Mouse (Mus musculus) urinary bladder, postnatal 10 days (tissue): Measurements from ENCODE around the gene Flcn.
A peak's percentile ranks its signal among the peaks of the same experiment; 100 is the strongest.

Source experiments
- DNase-seq: peaks from one replicate; pipeline ENCODE4 v3.0.0; 2022; ENCODE audit warnings: low spot score

The Flcn gene

DNA sequence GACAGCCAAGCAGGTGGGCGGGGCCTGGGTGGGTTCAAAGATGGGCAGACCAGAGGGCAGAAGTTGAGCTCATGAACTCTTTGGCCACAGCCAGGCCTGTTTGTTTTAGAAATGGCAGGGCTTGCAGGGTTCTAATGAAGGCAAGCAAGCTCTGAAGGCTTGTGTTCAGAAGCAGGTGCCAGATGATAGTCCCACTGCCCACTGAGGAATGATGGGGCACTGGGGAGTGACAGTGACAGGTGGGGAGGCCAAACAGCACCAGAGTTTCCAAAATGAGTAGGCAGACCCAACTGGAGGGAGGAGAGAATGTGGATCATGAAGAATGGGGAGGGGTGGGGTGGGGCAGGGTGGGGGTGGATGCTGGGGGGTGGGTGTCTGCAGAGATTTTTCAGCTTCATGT is 4.6 kb downstream of the Flcn start:
- DNase-seq = no peak

DNA sequence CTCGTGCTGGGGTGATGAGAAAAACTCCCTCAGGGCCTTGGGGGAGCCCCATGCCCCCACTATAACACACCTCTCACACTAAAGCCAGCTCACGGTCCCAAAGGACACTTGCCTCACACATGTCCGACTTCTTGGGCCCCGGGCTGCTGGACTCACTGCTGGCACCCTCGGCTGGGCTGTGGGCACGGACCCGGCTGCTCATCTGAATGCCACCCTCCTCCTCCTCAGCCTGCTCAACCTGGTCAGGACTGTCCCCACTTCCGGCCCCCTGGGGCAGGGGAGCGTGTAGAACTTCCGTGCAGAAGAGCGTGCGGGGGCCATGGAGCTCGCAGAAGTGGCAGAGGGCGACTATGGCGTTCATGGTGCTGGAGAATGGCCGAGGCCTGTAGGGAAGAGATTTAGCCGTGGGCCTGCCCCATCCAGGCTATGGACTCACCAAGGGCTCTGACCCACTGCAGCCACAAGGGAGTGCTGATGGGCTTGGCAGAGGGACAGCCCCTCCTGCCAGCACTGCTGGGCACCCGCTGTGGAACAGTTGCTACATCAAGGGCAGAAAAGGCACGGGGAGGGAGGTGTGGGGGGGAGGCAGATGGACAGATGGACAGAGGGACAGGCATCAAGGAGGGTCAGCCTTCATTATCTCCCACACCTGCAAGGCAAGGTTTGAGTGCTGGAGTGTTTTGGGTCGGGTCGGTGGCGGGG is 5.3 kb downstream of the Flcn start:
- no peak for DNase-seq

DNA sequence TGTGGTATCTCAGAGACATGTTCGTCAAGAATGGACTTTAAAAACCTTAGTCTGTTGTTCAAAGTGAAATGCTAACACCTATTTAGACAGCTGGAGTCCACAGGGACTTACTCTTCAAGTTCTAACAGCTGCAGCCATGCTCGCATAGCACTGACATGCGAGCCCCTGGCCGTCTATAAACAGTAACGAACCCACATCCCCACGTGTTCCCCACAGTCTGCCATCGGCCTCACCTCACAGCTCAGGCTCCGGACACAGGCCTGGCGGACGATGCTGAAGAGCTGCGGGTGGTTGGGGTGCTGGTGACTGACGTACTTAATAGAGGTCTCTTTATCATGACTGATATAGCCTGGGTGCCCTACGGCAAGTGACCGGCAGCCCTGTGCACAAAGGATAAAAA is 6.3 kb downstream of the Flcn start:
- no peak for DNase-seq

DNA sequence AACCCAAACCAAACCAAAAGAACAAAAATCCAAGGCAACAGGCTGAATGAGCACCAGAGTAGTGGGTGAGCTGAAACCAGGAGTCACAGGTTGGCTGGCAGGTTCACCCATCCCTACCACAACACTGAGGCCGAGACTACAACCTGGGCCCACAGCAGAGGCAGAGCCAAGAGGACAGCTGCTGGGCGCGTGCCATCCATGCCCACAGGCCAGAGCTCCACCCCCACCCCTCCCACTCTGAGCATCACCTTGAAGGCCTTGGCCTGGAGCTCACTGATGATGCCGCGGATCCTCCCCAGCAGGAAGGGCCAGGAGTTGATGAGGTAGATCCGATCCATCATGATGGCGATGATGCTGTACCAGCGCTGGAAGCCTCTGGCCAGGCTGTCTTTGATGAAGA is 7.9 kb downstream of the Flcn start:
- no peak for DNase-seq

DNA sequence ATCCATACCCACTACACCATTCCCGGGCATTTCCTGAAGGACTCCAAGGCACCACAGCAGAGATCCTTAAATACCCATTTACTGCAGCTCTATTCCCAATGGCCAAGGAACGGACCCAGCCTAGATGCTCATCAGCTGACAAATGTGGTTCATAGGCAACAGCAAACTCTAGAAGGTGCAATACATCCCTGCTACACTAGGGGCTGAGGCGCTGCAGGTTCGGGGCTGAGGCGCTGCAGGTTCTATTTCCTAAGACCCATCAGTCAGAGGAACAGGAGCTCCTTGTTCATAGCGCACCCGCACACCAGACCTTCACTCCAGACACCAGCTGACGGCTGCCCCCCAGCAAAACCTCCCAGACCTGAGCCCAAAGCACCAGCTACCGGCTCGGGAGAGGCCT is 9.4 kb downstream of the Flcn start:
- DNase-seq = no peak

DNA sequence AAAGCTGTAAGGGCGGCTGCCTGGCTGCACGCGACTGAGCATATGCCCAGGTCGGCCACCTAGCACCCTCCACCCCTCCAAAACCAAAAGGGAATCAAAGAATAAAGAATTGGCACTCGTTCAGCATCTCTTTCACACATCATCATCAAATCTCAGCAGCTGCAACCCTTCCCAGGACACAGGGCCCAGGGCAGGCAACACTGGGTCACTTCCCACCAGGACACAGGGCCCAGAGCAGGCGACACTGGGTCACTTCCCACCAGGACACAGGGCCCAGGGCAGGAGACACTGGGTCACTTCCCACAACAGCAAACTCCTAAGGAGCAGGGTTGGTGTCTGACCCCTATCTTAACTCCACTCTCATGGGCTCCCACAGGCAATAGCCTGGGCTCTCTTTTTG is 16.4 kb downstream of the Flcn start:
- no peak for DNase-seq

DNA sequence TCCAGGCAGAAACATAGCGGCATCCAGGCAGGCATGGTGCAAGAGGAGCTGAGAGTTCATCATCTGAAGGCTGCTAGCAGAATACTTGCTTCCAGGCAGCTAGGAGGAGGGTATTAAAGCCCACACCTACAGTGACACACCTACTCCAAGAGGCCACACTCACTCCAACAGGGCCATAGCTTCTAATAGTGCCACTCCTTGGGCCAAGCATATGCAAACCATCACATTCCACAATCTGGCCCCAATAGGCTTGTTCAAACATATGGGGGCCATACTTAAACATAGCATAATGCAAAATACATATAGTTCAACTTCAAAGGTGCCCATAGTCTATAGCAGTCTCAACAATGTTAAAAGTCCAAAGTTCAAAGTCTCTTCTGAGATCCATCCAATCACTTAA is 20.5 kb downstream of the Flcn start:
- no peak for DNase-seq

DNA sequence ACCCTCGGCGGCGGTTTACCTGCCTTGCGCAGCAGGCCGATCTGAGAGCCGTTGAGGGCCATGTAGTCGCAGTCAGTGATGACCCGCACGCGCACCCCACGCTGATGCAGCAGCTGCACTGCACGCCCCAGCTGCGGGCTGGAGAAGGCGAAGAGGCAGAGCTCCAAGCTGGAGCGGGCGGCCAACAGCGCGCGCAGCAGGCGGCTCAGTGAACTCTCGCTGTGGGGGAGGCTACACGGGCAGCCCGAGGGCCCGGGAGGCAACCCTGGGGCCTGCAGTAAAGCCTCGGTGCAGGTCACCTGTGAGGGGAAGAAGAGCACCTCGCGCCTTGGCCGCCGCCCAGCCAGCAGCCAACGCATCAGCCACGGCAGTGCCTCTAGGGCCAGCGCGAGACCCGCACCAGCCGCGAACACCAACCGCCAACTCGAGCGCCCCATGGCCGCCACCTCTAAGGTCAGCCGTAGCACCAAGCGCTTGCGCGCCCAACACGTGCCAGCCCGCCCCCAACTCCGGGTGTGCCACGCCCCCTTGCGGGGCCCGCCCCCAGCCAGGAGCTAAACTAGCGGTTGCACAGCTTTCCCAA is 22.5 kb downstream of the Flcn start, which contains the start of gene Pld6:
Gene Pld6, minus strand, starts transcription at position 447 of the 583 bp plus-strand sequence.
- no peak for DNase-seq

DNA sequence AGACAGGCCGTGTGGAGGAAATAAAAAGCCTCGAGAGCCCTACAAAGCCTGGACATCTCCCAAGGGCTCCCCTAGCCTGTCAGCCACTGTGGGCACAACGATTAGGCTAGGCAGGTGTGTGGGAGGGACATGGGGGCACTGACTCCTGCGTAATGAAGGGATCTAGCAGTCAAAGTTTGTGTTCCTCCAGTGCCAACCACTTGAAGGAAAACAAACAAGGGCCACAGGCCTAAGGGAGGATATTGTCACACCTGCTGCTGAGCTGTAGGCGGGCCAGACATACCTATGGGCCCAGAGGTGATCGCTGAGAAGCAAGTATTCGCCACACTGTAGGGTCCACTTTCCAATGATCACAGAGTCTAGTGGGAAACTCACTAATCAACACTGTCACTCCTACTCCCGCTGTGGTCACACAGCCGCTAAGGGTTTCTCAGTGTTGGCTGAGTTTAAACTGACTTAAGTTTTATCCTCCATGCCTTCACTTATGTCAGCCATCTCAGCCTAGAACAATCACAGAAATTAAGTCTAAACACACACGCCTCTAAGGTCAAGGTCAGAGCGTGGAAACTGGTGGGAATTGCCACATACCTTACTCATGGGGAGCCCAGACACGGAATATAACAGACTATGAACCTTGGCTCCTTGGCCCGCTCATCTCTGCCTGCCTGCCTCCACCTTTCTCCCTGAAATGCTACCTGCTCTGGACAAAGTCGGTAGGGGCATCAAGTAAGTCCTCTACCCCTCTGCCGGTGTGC is 23.2 kb downstream of the Flcn start:
- DNase-seq = no peak

DNA sequence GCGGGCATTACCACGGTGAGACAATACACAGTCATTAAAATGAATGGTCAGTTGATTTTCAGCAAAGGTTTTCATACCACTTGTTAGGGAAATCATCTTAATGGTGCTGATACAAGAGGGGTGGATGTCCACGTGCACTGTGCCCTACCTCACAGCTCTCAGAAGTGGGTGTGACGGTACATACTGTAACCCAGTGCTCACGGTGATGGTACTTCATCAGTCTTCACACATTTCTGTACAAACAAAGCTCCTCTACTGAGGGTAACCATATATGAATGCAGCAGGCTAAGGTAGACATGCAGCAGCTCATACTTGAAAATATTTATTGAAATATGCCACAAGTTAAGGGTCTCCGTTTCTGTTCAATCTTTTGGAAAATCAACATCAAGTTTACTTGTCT is 26.2 kb downstream of the Flcn start:
- no peak for DNase-seq

DNA sequence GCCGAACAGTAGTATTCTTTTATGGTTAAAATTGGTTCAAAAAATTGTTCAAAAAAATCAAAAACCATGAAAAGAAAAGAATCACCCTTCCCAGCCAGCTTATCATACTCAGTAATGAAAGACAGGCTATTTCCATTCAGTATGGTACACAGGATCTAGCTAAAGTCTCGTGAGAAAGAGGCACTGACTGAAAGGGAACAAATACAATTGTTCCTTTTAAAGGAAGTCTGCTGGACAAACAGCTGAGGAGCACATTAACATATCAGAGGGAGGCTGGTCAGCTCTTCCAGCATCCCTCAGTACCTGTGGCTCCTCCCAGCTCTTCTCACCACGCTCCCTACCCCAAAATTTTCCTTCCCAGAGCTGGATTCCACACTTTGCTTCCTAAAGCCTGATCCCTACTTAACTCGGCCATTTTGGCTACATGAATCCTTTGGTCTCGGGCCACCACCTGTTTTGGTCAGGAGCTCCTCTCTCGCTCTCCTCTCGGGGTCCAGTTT is 27.7 kb downstream of the Flcn start:
- DNase-seq = no peak

DNA sequence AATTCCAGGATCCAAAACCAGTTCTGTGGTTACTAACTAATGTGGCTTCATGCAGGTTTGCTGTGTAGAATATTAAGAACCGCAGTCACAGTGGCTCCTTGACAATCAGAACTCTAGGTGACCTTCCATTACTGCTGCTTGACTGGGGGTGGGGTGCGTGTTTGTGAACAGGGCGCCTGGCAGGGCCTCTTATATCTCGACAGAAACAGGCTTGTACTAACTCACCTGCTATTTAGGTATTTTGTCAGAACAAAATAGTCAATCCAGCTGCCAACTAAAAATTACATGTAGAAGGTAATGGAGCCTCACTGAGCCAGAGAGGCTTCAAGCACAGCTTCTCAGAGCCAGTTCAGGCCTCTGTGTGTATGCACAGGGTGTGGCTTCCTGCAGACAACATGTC is 29.6 kb downstream of the Flcn start:
- DNase-seq = no peak

DNA sequence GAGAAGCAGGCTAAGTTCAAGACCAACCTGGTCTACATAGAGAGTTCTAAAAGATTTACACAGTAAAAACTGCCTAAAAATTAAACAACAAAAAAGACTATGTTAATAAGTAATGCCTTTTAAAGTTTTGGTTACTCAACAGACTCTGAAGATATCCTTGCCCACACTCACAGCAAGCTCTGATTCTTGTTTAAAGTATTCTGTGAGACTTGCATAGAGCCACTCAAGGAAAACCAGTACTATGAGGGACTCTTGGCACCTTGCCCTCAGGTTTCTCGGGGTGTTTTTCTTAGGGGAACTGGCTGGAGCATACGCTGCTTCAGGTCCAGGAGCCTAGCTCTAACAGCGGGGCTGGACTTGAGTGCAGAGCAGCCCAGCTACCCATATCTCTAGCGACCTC is 30.4 kb downstream of the Flcn start:
- DNase-seq = no peak

DNA sequence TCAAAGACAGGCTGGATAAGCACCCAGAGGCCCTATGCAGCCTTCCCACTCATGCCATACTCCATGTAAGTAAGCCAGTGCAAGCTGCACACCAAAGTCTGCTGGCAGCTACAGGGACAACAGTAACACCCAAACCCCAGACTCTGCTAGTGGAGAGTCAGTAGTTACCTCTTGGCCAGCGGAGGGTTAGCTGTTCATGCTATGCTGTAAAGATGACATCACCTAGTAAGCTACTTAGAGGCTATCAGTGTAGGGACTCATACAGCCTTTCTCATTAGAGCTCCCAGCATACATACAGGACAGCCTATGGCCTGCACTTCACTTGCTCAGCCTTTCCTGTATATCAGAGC is 31.0 kb downstream of the Flcn start:
- DNase-seq = no peak

DNA sequence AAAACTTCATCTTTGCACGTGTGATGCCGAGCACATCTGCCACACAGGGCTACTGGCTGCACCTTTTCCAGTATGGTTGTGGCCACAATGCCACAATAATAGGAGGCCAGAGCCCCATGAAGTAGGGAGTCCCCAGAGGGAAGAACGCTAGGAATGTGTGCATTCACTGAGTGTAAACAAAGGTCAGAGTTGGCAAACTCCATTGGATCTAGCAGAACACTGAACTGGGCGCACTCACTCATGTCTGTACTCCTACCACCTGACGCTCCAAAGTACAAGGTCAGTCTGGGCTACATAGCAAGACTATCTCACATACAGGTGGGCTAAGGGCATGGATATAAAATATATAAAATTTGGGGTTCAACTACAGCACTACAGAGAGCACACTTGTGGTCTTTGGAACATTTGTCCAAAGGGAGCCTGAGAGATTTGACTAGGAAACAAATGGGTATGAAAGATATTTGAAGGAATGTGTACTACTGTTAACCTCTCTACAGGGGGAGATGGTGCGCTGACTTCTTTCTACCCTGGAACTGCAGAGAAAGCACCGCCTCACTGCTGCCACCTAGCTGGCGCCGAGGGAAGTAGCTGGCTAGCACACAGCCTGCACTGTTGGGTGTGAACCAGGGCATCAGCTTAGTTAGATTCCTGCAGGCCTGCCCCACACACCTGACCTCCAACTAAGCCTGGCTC is 31.5 kb downstream of the Flcn start:
- peak; percentile 37 for DNase-seq

DNA sequence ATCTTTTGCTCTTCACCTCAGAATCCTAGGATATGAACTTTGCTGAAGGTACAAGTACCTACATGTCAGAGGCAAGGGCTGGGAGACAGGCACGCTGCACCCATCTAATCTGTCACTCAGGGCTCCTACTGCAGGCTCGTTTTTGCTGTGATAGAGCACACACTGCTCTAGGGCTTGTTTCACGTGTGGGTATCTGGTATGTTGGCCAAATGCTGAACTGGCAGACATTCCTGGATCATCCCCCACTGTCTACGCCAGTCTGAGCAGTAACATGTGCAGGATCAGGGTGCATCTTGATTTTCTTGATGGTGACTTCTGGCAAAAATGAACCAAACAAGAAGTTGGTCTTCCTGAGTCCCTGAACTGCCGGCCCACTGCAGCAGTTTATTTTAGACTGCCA is 32.6 kb downstream of the Flcn start:
- DNase-seq = no peak

DNA sequence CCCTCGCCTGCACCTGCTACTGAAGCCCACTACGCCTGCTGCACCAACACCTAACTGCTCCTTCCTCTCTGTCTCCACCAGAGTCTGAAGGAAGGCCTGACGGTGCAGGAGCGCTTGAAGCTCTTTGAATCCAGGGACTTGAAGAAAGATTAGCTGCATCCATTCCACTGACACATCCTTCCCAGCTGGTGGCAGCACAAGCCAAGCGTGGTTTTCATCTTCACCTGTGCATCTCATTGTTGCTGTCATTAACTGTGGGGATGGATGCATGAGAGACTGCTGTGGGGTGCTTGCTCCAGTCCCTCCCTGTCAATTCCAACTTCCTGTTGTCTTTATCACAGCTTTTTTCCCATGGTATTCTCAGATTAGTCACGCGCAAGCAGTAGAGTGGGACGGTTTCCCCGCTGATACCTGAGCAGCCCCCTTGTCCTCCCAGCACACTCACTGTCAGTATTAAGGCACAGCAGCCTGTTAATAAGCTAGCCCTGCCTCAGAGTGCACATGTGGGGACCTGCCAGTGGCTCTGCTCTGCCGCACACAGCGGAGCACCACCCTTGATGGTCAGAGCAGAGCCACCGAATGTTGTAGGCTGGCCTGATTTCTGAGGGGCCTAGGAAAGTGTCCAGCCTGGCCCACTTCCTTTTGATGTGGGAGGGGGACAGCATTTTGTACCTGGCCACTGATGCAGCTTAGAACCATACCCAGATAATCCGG is 34.2 kb downstream of the Flcn start:
- no peak for DNase-seq

DNA sequence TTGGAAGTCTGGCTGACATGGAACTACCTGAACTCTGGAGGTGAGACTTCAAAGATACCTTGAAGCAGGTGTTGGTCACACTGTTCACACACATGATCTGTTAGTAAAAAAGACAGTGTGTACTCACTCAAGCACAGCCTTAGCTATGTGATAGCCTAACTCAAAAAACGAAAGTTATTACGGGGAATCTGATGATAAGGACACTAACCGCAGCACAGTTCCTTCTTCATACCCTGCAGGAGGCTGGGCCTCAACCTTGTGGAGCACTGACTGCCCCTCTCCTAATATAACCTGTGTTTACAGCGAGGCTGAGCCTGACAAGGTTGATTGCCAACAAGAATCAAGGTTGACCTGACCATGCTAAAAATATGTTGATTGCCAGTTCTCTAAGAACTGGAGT is 35.3 kb downstream of the Flcn start:
- no peak for DNase-seq

DNA sequence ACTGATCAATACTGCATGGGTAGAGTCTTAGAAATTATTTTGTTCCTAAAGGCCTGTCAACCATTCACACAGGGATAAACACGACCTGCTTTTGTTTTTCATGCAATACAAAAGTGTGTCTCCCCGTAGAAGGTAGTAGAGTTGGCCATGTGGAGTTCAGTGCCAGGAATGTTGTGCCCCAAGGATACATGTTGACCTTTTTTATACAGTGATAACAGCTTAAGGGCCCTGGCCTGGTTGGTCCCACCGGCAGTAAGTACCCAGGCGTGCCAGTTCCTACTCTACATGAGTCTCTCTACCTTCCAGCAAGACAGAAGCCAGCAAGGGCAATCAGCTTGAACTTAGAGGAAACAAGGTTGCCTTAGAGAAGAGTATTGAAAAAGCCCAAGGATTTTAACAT is 36.9 kb downstream of the Flcn start:
- no peak for DNase-seq

DNA sequence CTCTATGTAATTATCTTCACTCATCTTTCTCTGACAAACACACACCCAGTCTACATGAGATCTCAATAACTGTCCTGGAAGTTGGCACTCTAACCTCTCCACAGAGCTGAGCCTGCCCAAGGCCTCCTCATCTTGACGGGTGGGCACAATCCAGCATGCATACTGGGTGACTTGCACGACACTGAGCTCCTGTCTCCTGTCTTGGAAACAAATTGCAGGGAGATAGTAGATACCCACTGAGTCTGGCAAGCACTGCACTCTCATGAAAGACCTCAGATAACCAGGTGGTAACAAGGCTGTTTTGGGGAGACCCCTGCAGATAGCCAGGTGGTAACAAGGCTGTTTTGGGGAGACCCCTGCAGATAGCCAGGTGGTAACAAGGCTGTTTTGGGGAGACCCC is 37.5 kb downstream of the Flcn start:
- no peak for DNase-seq

DNA sequence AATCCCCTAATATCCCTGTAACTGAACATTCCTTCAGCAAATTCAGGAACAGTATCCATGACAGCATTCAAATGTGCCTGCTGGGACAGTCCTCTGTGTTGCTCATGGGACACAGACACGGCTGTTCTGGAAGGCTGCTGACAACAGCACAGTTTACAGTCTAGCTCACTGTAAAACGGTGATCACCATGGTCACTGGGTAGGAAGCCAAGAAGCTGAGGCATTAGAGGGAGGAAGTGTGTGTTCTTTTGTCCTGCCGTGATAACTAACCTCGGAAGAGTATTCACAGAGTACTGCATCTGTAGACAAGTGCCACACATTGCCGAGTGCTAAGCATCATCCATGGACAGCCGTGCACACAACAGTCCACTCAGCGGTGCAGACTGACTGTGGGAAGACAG is 39.1 kb downstream of the Flcn start:
- DNase-seq = no peak

DNA sequence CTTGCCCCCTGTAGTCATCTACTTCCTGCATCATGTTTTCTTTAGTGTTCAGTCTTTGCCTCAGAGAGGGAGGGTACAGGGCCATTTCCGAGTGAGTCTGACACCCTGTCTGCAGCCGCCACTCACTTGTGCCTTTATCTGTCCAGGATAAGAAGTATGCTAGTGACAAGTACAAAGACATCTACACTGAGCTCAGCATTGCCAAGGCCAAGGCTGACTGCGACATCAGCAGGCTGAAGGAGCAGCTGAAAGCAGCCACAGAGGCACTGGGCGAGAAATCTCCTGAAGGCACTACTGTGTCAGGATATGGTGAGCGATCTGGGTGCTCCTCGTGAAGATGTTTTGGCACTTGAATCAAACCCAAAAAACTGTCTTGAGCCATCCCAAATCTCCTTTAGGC is 40.1 kb downstream of the Flcn start:
- no peak for DNase-seq
